Mouse (Mus musculus): ENCODE results near the gene 5730455P16Rik.
"Not testable (repeated sequence)": the region's sequence is repeated elsewhere in the genome, so short reads cannot be mapped to it uniquely, and the experiment has no call there.

GRCm38 (mm10) chr11:80426029-80426813 lies 48.4 kb upstream of the 5730455P16Rik start:
- TF ChIP-seq CTCF (IDR thresholded peaks at IDR 0.05; ENCODE audit: low read depth, low read length); POLR2A (IDR thresholded peaks at IDR 0.05; ENCODE audit: borderline replicate concordance, low read depth, low read length): not testable (repeated sequence)

Measured in bone marrow macrophage, adult 2 months (primary cell).